Mouse (Mus musculus) spleen, postnatal 4 days (tissue): ENCODE data around the gene Agap2.
"Not testable (repeated sequence)": the region's sequence is repeated elsewhere in the genome, so short reads cannot be mapped to it uniquely, and the experiment has no call there.

Experiments used
- DNase-seq, 2 experiments: peaks; one replicate each; pipeline ENCODE4 v3.0.0; 2022; ENCODE audit warnings: low spot score in 2 of 2

The Agap2 gene

GRCm38 (mm10) chr10:127059174-127059967 is 15.7 kb upstream of the Agap2 start:
- DNase-seq, result no peak

DNA sequence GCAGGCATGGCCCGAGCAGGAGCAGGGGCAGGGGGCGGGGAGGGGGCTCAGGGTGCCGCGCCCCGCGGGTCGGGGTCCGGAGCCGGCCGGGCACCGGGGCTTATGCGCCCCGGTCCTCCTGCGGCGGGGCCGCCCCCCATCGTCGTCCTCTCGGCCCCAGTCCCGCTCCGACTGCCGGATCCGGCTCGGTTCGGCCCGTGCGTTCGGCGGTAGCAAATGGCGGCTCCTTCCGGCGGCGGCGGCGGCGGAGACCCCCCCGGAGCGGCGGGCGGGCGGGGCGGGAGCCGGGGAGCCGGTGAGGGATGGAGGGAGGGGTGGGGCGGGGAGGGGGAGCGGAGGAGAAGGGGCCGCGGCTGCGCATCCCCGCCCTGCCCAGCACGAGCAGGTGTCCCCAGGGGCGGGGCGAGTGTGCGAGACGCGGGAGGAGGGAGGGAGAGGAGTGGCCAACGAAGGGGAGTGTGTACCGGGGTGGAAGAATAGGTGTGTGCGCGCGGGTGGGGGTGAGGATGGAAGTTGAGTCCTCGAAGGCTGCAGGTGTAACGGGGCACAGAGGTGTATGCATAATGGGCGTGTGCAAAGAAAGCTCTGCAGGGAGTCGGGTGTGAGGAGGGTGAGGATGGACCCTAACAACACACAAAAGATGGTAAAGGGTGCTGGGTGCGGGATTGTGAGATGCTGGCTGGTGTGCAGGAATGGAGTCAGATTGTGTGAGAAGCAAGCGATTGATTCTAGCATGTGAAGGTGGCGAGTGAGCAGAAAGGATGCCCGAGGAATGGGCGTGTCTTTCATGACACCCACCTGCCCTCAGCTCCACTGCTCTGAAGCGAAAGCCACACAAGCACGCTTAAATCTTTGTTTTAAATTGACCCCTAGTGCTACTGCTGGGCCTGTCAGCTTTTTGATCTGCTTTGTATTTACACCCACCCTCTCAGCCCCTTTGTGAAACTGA is 14.8 kb upstream of the Agap2 start, which contains the start of gene March9:
Gene March9 (minus strand): TSS at position 217 of the 949 bp plus-strand sequence.
- DNase-seq, result peak in 1 of 2 experiments; percentile 46

GRCm38 (mm10) chr10:127061085-127061484 is 14.0 kb upstream of the Agap2 start:
- DNase-seq, result no peak

GRCm38 (mm10) chr10:127061513-127061912 is 13.6 kb upstream of the Agap2 start:
- no peak for DNase-seq

GRCm38 (mm10) chr10:127062101-127062500 is 13.0 kb upstream of the Agap2 start:
- not testable (repeated sequence) for DNase-seq

GRCm38 (mm10) chr10:127062503-127062902 is 12.6 kb upstream of the Agap2 start:
- no peak for DNase-seq

DNA sequence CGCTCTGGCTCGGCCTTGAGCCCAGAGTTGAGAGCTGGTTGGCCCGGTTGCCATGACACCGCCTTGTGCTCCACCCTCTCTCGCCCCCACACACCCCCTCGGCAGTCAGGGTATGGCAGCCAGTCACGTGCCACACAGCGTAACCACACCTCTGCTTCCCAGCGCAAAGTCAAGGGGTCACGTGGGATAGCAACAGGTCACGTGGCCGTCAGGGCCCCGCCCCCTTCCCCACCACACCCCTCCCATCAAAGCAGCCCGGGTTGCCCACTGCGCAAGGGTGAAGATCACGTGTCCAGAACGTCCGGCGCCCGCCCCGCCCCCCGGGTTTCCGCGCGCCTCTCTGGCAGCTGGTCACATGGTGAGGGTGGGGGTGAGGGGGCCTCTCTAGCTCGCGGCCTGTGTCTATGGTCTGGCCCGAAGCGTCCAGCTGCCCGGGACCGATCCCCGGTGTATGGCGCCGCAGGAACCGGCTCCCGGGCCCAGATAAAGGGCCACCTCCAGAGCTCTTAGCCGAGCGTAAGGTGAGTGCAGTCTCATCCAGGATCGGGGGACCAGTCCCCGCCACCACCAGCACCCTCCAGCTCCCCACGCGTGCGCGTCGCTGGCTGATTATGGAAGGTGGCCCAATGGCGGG is 11.7 kb upstream of the Agap2 start, which contains the start of gene Cdk4:
Gene Cdk4 (plus strand): TSS at position 296 of the 634 bp plus-strand sequence.
- DNase-seq, result peak; percentile 94 to 96

DNA sequence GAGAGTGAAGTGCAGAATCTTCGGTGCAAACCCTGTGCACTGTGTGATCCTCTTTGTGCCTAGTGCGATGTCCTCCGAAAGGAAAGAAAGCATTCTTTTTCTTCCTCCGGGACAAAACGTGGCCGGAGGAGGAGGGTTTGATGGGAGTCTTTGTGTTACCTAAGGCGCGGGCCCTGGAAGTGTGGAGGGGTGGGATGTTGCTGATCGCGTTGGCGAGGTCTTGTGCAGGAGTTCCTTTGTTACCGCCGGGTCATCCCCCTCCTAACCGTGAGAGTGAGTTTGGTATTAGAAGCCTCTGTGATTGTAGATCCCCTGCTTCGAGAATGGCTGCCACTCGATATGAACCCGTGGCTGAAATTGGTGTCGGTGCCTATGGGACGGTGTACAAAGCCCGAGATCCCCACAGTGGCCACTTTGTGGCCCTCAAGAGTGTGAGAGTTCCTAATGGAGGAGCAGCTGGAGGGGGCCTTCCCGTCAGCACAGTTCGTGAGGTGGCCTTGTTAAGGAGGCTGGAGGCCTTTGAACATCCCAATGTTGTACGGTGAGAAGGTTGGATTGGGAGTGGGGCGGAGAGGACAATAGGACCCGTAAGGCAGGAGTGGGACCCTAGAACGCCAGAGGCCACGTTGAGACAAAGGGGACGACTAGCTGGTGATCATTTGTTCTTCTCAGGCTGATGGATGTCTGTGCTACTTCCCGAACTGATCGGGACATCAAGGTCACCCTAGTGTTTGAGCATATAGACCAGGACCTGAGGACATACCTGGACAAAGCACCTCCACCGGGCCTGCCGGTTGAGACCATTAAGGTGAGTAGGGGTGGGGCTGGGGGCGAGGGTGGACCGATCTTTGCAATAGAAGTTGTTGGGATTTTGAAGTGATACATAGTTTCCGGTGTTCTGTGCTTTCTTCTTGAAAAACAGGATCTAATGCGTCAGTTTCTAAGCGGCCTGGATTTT is 10.9 kb upstream of the Agap2 start:
- no peak for DNase-seq

DNA sequence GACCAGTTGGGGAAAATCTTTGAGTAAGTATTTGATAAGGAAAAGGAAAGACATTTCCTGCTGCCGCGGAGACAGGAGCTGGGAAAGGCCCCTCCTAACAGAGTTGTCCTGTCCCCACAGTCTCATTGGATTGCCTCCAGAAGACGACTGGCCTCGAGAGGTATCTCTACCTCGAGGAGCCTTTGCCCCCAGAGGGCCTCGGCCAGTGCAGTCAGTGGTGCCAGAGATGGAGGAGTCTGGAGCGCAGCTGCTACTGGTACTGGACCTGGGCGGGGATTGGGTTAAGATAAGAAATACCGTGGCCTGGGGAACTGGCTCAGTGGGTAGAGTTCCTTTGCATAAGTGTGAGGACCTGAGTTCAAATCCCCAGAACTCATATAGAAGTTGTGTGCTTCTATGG is 9.1 kb upstream of the Agap2 start:
- DNase-seq, result no peak

GRCm38 (mm10) chr10:127066519-127067018 is 8.5 kb upstream of the Agap2 start:
- DNase-seq, result no peak

- DNase-seq, result no peak
Measured at GRCm38 (mm10) chr10:127068360-127069038, 6.6 kb upstream of the Agap2 start.

GRCm38 (mm10) chr10:127069281-127070189 is 5.5 kb upstream of the Agap2 start:
- no peak for DNase-seq

GRCm38 (mm10) chr10:127070190-127071121 is 4.6 kb upstream of the Agap2 start, which contains the start of gene Tspan31:
TSS of gene Tspan31 (minus strand) at chr10:127070264.
- peak; percentile 79 for DNase-seq

DNA sequence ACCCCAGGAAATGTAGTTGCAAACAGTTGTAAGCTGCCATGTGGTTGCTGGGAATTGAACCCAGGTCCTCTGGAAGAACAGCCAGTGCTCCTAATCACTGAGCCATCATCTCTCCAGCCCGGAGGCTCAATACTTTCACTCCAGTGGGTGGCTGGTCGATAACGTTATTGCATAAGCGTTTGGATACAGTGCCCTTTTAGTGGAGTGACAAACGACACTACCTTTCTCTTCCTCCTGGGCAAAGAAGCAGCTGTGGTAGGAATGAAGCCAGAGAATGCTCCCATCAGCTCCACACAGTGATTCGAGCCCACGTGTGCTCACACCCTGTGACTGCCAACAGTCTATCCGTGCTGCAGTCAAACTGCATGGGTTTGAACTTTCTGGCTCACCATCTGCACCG is 3.9 kb upstream of the Agap2 start:
- no peak for DNase-seq

DNA sequence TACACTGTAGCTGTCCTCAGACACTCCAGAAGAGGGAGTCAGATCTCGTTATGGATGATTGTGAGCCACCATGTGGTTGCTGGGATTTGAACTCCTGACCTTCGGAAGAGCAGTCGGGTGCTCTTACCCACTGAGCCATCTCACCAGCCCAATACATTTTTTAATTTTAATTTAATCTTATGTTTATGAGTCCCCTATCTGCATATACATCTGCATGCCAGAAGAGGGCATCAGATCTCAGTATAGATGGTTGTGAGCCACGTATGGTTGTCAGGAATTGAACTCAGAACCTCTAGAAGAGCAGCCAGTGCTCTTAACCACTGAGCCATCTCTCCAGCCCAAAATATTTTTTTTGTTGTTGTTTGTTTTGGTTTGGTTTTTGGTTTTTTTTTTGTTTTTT is 2.8 kb upstream of the Agap2 start:
- not testable (repeated sequence) for DNase-seq

DNA sequence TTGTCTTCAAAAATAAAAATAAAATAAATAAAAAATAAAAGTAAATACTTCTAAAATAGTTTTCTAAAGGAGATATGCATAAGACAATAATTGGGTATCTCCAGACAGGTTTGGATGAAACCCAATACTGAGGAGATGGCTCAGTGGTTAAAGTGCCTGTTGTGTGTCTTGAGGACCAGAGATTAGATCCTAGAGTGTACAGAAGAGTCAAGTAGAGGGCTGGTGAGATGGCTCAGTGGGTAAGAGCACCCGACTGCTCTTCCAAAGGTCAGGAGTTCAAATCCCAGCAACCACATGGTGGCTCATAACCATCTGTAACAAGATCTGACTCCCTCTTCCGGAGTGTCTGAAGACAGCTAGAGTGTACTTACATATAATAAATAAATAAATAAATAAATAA is 2.1 kb upstream of the Agap2 start:
- DNase-seq, result not testable (repeated sequence)

GRCm38 (mm10) chr10:127073981-127074380 is 1.1 kb upstream of the Agap2 start:
- DNase-seq, result no peak

- DNase-seq, result no peak
Measured at GRCm38 (mm10) chr10:127075651-127076050, 567 bp downstream of the Agap2 start.
